Mouse (Mus musculus): ENCODE measurements around the gene Bcas3.

DNA sequence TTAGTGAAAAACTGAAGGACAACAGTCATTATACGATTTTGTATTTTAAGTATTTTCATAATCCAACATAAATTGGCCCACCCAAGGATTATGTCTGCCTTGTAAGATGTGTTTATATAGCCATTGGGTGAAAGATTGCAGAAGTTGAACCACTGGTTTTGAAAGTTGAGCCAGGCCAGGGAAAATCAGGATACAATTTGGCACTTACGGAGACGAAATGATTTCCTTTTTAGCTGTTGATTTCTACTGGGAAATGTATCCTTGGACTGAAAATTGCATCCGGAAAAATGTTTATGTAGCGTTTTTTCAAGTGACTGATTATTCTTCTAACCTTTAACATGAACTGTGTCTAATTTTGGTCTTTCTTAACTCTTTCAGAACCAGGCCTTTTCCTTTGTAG, 260.1 kb downstream of the Bcas3 start:
- no peak for TF ChIP-seq CTCF (IDR thresholded peaks at IDR 0.05; ENCODE audit: low read depth, low read length)
- no peak for TF ChIP-seq GATA1 (IDR thresholded peaks at IDR 0.05; ENCODE audit: borderline replicate concordance, low read length)

Data from G1E (cell line).